Mouse (Mus musculus) testis, adult 2 months (tissue): ENCODE data around the gene Fhod1.

Experiments used
- CTCF ChIP-seq: fragments of 200-500 bp; IDR thresholded peaks from 2 replicates; pipeline ENCODE4 v1.5.1; 2012; ENCODE audit warnings: low read depth, mild to moderate bottlenecking, inconsistent platforms, low read length, moderate library complexity; ENCODE audit not compliant: control insufficient read depth, insufficient read depth, insufficient replicate concordance
- POLR2A ChIP-seq: fragments of 200-500 bp; IDR thresholded peaks from 2 replicates; pipeline ENCODE4 v1.6.1; 2012; ENCODE audit warnings: low read depth, mild to moderate bottlenecking, inconsistent platforms, low read length, moderate library complexity; ENCODE audit not compliant: control insufficient read depth

DNA sequence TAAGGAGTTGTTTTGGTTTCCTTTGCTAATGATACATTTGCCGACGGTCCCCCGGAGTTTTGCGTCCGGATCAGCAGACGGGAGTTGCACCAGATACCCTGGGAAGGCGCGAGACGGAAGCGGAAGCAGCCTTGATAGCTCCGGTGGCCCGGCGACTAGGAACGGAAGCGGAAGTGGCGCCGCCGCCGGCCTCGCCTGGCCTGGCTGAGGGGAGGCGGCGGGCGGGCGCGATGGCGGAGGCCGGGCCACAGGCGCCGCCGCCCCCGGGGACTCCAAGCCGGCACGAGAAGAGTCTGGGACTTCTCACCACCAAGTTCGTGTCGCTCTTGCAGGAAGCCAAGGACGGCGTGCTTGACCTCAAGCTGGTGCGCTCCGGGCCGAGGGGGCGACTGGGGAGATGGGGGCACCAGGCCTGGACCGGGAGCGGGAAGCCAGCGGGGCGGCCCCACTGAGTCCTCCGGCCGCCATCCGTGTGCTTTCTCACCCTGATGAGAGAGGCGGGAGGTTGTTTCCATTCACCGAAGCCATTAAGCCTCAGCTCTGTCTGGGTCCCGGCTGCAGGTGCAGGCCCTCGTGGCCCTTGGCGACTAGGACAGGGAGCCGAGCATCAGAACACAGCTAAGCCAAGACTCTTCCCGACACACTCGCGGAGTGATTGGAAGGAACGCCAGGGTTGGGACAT is 50.1 kb downstream of the Fhod1 start, which contains the start of gene E2f4:
- TF ChIP-seq POLR2A = peak; percentile 69; the same call in 1 of the 2 replicates
- no peak for TF ChIP-seq CTCF
